Mouse (Mus musculus) lung, postnatal 14 days (tissue): ENCODE measurements around the gene Gm6899.
A peak's percentile ranks its signal among the peaks of the same experiment; 100 is the strongest.

Source experiments
- DNase-seq: peaks from one replicate; pipeline ENCODE4 v3.0.0; 2021

Gm6899 gene

DNA sequence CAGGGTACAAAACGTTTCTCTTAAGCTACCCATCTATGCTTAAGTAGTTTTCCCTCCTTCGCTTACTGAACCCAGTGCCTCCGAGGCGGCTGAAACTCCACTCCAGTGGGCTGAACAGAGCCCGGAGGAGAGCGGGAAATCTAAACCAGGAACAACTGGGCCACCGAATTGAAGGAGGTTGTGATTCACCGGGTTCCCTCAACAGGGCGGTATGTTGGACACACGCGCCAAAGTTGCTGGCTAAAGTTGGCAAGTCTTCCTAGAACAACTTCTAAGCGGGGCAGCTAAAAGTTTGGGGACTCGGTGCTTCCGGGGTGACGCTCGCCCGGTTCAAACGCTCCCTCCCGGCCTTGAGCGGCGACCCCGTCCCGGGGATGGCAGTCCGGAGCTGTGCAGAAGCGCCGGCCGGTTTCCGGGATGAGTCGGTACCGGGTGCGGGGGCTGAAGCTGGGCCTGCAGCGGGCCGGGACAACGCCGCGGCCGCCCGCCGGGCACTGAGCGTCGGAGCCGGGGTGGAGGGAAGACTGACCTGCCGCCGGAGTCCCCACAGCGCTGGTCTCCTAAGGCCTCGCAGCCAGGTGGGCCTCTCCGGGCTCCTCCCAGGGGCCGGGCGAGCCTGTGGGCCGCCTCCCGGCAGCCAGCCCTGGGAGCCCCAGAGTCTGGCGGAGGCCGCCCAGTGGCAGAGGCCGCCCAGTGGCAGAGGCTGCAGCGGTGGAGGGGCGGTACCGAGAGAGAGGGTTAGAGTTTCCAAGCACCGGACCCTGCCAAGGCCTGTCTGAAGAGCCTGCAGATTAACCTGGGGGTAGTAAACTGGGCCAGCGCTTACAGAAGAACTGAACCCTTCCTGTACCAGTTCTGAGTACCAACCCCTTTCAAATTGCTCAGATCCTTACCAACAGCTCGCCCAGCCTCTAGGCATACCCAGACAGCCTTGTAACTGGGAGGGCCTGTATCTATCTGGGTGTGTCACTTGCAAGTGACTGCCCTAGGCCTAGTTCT lies at the start of gene Gm6899, which contains the start of gene Vrk2:
TSS of gene Gm6899 (plus strand) at position 181 of the 999 bp plus-strand sequence.
TSS of gene Vrk2 (minus strand) at position 939 of the 999 bp plus-strand sequence.
- DNase-seq: peak; percentile 81

DNA sequence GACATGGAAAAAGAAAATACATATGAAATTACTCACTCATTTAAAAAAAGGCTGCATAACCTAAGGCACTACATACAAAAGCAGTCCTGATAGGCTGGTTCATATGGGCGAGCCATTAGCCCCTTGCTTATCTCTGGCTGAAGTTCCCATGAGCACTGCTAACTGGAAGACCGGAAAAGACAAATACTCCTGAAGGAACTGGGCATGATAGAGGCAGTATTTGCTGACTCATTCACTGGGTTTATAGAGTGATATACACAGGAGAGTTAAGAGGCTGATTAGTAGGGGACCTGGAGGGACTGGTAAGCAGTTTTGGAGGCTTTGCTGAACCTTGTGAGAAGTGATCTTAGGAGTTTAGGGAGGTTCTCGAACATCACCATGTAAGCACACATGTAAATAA lies 41.5 kb upstream of the Gm6899 start:
- no peak for DNase-seq

DNA sequence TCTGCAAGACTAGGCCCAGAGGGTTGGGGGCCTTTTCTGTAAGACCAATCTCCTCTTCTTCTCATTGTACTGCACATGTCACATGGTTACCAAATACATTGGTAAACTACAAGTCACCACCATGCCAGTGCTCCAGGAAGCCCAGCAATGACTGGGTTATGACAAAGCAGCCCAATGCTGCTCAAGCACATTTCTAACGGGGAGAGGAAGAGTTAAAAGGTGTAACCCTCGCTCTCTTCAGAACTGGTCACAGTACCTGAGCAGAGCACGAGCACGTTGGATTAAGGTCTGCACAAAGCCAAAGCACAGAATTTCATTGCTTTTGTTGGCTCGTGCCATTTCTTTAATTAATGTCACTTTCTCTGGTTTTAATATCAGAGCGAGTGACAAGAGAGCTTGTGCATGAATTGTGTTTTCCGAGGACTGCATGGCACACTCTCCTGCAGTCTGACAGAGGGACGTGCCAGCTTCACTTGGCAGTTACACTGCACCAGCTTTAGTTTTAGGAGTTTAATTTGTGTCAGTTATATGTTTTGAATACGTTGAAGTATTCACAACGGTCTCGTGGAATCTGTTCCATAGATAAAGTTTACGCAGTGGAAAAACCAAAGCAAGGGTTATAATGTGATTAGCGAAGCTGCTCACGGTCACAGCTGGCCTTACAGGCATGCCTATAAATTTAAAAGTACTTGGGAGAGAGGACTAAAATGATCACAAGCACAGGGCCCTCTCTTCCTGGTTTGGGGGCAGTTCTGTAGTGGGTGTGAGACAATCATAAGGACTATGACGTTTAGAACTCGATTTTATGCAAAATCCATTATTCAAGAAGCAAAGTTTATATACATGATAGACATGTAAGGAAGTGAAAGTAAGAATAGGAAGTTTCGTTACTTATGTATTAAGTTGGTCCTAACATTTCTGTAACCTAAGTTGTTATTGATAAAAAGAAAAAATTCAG lies 7.4 kb upstream of the Gm6899 start:
- DNase-seq: no peak

DNA sequence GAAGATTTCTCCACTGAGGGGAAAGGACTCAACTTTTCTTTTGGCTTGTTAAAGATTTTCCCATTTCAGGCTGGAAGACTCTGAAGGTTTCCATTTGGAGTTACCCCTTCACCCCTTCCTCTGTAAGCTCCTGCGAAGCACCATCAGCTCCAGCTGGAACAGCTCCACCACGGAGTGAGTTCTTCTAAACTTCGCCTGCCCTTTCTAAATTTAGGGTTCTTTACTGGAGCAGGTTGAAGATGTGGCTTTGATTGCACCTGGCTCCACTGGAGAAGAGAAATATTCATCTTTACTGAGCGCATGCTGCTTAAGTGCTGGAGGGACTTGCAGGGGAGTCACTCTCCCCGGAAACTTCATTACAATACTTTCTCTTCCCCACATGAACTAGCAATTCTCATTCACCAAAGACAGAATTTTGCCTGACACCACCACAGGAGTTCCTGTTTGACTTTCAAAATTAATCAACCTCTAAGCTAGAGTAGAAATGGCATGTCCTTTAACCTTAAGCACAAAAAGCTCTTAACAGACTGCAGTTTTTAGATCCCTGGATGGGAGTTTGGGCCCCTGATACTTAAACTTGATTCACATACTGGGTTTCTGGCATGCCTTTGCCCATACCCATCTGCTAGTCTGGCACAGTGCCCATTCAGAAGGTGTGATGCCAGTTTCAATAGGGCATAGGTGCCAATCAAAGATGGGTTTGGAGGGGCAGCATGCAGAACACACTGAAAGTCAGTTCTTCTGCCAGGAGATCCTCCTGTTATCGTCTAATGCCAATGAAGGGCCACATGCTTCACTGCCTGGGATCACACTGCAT lies 6.5 kb upstream of the Gm6899 start:
- DNase-seq: no peak

DNA sequence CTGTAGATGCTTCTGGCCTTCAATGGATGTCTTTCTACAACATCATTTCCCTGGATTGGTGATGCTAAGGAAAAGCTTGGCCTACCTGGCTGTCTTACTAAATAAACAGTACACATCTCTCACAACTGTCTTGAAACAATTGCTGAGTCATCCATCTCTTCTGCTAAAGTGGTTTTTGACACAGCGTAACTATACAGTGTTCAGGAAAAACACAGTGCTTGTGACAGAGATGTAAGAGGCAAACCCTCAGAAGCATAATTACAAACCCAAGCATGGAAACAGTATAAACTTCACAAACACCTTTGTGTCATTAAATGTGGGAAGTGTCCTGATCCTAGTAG lies 5.9 kb upstream of the Gm6899 start:
- no peak for DNase-seq

DNA sequence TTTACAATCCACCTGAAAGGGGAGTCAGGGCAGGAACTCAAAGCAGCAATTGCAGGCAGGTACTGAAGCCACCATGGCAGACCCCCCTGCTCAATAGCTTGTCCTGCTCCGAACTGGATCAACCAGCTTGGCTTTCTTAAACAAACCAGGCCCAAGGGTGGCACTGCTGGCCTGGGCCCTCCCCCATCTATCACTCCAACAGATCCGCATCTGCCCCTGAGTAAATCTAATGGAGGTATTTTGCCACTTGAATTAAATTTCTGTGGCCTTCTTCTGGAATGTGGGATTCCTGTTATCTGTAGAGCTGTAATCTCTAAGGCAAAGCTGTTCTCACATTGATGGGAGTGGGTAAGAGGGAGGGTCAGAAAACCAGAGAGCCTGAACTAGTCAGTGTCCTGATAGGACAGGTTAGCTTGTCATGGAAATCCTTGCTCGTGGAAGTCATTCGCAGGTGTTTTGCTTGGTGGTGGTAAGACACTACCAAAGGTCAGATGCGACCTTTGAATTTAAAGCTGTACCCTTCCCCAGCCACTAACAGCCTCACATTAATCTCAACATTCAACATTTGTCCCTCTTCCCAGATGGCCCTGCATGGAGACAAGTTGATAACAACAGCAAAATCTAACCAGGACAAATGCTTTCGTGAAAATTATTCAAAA lies 517 bp upstream of the Gm6899 start:
- DNase-seq: no peak

DNA sequence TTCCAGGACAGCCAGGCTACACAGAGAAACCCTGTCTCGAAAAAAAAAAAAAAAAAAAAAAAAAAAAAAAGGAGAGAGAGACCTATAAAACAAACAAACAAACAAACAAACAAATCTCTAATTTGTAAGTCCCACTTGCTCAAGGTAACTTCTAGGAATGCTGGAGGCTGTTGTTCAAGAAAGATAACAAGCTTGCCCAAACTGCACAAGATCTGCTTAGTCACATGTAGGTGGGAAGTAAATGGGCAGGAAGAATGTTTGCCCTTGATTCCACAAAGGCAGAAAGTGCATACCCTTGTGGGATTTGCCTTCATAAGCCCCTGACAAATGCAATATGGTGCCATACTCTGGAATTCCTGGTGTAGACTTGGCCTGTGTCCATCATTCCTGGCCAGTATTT lies 1.4 kb downstream of the Gm6899 start:
- DNase-seq: no peak

DNA sequence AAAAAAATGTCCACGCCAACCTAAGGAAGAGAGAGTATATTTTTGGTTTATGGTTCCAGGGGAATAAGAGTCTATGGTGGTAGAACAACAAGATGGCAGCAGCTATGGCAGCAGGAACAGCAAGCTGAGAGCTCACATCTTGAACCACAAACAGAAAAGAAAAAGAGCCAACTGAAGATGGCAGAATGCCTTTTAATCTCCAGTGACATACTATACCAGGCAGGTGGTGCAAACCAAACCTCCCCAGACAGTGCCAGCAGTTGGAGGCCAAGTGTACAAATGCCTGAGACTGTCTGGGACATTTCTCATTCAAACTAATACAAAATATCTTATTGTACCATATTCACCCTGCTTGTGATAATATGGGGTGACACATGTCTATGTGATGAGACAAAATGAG lies 3.1 kb downstream of the Gm6899 start:
- no peak for DNase-seq

DNA sequence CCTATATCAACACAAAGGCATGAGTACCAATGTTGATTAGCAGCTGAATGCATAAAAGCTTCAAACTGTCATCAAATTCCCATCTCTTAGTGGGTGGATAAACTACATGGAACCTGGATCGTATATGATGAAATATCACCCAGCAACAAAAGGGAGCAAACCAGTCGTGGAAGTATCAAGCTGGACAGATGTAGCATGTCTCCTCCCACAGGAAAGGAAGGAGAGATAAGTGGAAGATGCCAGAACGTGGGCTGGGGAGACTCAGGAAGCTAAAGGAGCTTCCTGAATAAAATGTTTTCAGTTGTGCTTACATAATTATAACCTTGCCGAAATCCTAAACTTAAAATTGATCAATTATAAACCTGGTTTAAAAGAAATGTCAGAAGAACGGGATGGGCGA lies 4.1 kb downstream of the Gm6899 start:
- DNase-seq: no peak

DNA sequence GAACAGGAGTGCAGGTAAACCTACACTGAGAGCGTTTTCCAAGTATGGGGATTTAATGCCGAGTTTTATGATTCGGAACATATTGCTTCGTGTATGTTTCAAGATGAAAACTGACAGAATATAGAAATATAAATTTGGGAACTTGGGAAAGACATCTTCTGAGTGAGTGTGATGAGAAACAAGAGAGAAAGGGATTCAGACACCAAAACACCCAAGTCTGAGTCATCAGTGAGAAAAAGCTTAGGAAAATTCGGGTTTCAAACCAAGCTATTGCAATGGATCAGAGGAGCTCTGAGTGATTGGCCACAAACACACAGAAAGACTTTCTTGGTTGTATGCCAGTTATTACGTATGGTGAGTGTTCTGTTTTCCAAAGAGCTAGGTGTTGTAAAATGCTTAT lies 4.7 kb downstream of the Gm6899 start:
- no peak for DNase-seq

DNA sequence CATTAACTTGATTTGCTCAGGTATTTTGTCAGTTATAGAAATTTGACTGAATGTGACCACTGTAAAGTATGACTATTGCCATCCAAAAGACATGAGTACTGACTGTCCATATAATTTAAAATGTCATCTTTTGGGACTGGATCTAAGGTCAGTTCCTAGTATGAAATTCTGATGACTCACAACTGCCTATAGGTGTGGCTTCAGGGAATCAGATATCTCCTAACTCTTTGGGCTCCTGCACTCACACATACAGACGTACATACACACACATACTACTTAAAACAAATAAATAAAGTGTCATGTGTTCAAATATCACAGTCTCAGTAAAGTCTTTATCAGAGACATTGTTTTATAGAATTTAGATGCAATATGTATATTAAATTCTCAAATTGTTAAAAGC lies 5.8 kb downstream of the Gm6899 start:
- no peak for DNase-seq

DNA sequence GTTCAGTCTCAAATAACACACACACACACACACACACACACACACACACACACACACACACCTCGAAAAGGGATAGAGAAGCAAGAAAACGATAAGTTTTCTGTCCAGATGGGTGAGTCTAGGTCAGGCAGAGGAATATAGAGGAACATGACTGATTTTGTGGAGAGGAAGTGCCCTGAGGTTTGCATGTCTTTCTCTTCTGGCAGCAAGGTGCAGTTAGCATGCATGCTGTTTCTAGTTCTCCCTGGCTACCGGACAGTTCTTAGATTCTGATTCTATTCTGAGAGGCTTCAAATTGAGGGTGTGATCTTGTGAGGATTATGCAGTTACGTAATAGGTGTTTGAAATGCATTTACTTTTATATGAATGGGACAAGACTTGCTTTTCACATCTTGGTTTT lies 7.7 kb downstream of the Gm6899 start:
- DNase-seq: no peak

DNA sequence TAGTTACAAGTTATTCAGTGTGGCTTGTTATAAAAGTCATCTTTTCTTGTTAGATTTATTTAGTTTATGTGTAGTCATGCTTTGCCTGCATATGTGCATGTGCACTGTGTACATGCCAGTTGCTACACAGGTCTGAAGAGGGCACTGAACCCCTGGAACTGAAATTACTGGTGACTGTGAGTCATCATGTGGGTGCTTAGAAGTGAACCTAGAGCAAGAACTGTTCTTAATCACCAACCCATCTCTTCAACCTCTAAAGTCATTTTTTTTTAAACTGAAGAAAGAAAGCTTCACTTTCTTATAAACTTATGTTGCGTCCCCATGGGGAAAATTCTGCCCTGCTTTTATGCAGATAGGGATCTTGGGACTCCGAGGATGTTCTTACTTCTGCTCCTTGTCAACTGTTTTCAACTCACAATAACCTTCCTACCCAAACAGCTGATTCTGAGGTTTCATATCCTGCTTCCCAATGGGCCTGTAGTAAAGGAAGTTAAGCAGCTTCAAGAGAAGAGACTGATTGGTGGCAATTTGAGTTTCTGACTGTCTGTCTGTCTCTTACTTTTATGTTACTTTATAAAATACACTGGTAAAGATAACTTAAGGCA lies 8.6 kb downstream of the Gm6899 start:
- DNase-seq: no peak

DNA sequence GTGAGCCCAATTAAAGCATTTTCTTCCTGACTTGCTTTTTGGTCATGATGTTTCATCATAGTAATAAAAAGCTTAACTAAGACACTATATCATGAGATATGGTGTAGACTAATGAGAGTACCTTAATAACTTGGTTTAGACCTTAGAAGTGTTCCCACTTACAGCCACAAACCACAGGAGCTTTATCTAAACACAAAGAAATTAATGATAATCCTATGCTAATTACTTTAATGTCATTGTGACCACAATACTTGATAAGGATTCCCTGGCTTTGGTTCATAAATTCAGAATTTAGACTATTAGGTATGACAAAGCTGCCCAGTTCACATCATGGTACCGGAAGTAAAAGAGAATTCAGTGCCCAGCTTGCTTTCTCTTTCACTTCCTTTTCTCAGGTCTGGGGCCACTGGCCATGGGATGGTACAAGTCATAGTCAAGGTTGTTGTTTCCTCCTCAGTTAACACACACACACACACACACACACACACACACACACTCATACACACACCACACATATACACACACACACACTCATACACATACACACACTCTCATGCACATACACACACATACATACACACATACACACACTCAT lies 11.1 kb downstream of the Gm6899 start:
- no peak for DNase-seq

DNA sequence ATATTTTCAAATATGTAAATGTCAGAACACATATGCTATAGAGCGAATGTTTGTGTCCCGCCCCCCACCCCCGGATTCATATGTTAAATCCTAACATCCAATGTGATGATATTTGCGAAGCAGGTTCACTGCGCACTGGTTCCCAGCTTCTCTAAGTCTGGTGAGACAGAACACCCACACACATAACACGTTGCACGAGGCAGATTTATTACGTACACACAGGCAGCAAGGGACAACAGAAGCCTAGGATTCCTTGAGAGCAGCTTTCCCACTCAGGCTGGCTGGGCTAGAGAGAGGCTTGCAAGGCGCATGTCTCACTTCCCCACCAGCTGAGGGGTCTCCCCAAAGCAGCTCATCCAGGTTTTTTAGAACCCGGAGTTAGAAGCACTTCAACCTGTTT lies 15.8 kb downstream of the Gm6899 start:
- no peak for DNase-seq

DNA sequence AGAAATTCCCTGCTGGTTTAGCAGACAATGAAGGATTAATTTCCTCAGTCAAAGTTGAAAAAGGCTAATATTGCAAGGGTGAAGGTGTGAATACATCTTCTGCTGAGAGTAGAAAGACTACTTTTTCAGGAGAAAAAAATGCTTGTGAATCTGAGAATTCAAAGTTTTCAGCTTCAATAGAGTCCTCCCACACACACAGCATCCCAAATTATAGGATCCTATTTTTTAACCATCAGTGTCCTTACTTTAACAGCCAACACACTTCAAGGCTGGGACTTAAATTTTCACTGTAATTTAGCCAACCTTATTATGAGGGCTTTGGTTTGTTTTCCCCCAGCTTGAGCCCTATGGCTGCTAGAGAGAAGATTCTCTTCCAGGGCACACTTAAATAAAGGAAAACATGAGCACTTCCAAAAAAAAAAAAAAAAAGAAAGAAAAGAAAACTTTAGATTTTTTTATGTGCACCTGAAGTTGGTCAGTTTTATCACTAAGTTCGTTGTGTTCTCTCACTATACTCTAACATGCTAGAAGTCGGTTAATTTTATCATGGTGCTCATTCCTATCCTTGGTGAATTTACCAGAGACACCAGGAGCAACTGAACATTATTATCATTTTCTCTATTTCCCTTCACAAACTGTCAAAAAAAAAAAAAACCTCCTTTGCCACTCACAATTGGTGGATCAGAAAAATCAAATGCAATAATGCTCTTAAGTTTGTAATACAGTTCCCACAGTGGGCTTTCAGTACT lies 25.6 kb downstream of the Gm6899 start:
- DNase-seq: no peak

DNA sequence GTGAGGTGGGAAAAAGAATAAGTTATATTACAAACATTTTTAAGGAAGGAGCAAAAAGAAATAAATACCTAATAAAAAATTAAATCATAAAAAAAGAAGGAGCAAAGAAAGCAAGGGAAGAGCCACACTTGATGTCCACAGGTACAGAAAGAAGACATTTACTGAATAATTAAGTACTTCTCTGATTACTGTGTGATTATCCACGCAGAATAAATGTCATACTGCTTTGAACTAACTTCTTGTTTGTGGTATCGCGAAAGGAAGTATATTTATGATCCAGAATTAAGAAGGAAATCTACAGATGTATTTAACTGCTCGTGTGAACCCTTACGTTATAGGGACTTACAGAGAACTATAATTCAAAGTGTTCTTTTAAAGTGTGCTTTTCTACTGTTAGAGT lies 29.7 kb downstream of the Gm6899 start:
- DNase-seq: no peak

DNA sequence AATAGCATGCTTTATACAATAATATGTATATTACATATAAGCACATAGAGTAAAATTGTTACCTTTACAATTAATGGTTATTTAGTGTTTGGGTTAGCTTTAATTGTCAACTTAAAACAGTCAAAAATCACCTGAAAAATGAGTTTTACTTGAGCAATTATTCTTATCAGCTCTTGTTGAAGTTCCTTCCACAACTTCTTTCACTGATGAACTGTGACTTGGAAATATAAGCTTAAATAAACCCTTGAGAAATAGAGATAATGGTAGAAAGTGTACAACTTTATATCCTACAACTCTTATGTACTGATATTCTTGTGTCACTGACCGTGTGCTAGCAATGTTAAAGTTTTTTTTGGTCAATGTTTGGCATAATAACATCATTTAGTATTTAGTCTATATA lies 43.2 kb downstream of the Gm6899 start:
- DNase-seq: no peak

DNA sequence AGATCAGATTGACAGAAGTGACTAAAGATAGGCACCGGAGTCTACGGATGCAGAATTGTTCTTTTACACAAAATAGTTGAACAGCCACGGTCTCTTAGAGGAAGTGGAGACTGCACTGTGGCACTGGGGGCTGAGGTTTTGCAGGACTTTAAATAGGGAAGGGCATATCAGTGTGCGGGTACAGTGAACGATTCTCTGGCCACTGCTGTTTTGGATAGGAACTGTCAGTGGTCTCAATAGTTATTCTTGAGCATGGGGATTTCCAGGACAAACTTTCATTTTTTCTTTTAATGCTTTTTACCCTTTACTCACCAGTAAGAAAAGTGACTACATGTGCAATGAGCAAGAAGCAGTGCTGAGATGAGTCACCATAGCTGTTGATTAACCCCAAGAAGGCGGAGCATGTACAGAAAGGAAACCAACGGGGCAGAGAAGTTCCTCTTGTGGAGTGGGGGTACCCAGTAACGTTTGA lies 47.3 kb downstream of the Gm6899 start:
- DNase-seq: no peak

DNA sequence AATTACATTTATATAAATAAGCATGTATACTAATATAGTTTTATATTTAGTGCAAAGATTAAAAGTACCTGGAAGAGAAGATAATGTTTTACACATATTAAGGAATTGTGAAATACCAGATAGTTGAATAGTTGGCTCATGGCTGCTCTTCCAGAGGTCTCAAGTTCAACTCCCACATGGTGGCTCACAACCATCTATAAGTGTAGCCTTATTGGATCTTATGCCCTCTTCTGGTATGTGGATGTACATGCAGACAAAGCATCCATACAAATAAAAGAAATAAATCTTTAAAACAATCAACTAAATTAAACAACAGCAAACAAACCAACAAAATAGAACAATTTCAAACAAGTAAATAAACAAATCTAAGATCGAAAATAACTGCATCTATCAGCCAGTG lies 49.1 kb downstream of the Gm6899 start:
- DNase-seq: no peak
